Mouse (Mus musculus): ENCODE results near the gene Lsm3. TPM values are rescaled to one million over a fixed set of nuclear protein-coding genes. Genes with fewer than 3 reads are reported as not detected.

Gene Lsm3
- polyA plus RNA-seq (2017; shearing (Covaris generic)): 100 to 1,000 TPM; 112 to 120 TPM

GRCm38 (mm10) chr6:91515545-91516449, at the start of gene Lsm3, which contains the start of gene Xpc:
Gene Lsm3, plus strand, starts transcription at chr6:91515928.
Gene Xpc, minus strand, starts transcription at chr6:91515888.

GRCm38 (mm10) chr6:91472868-91473804, 42.6 kb upstream of the Lsm3 start, which contains the start of the genes Chchd4 and Tmem43:
Gene Chchd4, minus strand, starts transcription at chr6:91473546.
Gene Tmem43, plus strand, starts transcription at chr6:91473703.

Other genes starting within 250 kb of the Lsm3 start
- gene Wnt7a, start 104.6 kb upstream of the Lsm3 start, polyA plus RNA-seq (2017; shearing (Covaris generic)): 1 to 10 TPM in 1 of 2 experiments, under 1 TPM in 1; 0.13 to 1.2 TPM
- 10 to 100 TPM; 12.7 to 25.5 TPM for gene Chchd4, start 42.4 kb upstream of the Lsm3 start, polyA plus RNA-seq (2017; shearing (Covaris generic))
- 10 to 100 TPM; 57.1 to 65.7 TPM for gene Tmem43, start 42.2 kb upstream of the Lsm3 start, polyA plus RNA-seq (2017; shearing (Covaris generic))
- 10 to 100 TPM; 26.9 to 37.8 TPM for gene Xpc, start within 50 bp of the Lsm3 start, polyA plus RNA-seq (2017; shearing (Covaris generic))
- gene Slc6a6, start 168.1 kb downstream of the Lsm3 start, polyA plus RNA-seq (2017; shearing (Covaris generic)): 10 to 100 TPM; 32.2 to 52.9 TPM

Data from inflammation-experienced regulatory T-cells (primary cell).